Mouse (Mus musculus) frontal cortex, adult 2 months (tissue): ENCODE measurements around the gene Msh4. TPM values are rescaled to one million over a fixed set of nuclear protein-coding genes. Genes with fewer than 3 reads are reported as not detected.
"Not testable (repeated sequence)": the region's sequence is repeated elsewhere in the genome, so short reads cannot be mapped to it uniquely, and the experiment has no call there.

ENCODE experiments used
- DNase-seq, 2 experiments: peaks; one replicate each; pipeline ENCODE4 v3.0.0; 2022; ENCODE audit warnings: low spot score in 1 of 2; ENCODE audit errors: extremely low spot score in 1 of 2
- polyA plus RNA-seq: library from polyadenylated mRNA; depleted of rRNA; stranded (reverse); fragments of >200 nt; gene quantifications from 2 replicates; pipeline ENCODE4 v1.2.3, GENCODE M21; 2012

Gene Msh4
- polyA plus RNA-seq, 1 experiment, result 0.04 TPM

DNA sequence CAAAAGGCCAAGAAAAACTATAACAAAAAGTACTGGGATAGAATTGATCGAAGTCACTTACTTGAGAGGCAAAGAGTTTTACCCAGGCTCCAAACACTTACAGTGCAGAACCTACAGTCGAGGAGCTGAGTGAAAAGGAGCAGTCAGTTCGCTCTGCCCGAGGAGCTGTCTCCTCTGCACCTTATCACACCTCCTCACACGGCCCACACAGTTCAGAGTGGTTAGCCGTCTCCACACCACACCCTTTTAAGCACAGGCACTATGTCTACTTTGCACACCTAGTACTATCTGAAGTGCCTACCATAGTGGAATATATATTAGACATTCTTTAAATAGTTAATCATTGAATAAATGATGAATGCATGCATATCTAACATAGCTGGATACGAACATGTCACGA lies 53.7 kb downstream of the Msh4 start:
- DNase-seq, result no peak

DNA sequence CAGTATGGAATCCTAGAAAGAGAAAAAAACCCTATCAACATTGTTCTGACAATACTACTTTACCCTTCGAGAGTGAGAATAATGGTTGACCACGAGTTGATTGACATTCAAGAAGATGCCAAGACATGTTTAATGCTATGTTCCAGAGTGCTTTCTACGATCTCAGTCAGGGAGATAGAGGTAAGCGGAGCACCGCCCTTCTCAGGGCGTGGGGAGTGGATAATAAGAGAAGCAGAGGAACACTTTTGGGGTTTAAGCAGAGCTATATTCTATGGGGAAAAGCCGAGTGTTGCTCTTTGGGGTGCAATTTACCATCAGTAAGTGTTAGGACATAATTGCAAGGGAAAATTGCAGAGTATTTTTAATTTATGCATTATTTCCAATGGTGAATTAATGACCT lies 55.2 kb downstream of the Msh4 start:
- no peak for DNase-seq

DNA sequence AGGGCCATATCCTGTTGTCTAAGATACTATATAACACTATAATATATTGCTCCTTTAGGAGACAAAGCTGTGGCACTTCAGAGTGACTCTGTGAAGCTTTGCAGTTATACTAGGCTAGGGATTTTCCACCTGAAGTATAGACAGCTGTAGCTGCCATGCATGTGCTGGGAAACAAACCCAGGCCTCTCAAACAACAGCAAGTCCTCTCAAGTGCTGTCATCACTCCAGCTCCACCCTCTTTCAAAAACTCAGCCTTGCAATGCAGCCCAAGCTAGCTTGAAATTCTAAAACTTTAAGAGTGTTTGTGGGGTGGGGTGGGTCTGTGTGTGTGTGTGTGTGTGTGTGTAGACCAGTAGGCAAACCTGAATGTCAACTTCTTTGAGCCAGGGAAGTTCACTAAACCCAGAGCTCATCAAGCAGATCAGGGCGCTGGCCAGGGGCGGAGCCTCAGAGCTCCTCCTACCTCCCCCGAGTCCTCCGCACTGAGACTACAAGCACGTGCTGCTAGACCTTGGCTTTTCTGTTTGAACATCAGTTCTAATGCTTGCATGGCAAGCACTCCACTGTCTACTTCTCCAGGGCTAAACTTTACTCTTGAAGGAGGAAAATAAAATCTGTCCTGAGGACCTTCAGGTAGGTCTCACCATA lies 56.4 kb downstream of the Msh4 start:
- DNase-seq, result no peak

DNA sequence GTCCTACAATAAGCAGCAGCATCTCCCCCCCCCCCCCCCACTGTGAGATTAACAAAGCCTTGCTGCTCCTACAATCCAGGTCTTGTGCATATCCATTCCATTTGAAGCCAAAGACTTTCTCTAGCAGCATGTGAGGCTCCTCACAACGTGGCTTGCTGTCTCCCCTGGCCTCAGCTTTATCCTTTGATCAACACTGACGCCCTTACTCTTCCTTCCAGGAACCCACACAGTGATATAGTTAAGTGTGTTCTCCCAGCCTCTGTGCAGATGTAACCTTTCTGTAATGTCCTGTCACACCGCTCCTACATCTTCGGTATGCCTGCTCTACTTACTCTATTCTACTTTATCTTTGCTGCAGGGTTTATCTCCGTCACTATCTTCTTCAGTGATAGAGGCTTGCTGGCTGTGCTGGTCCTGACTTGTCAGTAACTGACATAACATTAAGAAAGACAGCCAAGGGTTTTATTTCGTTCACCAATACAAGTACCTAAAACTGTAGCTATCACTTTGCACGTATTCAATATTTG lies 58.7 kb downstream of the Msh4 start:
- no peak for DNase-seq

DNA sequence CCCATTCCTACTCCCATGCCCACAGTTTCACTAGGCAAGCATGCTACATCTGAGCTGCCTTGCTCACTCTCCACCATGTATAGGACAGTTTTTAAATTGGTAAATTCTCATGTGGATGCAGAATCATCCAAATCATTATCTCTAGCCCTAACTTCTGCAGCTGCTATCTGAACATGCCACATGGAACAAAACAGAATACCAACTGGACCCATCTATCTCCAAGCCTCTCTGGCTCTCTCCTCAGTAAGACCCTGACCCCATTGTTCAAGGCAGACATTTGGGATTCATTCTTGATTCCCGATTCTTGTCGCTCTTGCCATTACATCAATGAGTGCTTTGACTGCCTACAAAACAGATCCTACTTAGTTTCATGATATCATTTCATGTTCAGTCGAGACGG lies 59.8 kb downstream of the Msh4 start:
- DNase-seq, result no peak

DNA sequence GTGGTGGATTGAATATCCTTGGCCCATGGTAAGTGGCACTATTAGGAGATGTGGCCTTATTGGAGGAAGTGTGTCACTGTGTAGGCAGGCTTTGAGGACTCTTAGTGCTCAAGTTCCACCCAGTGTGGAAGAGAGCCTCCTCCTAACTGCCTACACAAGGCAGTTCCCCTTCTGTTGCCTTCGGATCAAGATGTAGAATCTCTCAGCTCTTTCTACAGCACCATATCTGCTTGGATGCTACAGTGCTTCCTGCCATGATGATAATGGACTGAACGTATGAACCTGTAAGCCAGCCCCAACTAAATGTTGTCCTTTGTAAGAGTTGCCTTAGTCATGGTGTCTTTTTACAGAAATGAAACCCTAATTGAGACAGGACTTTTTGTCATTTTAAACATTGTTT lies 60.4 kb downstream of the Msh4 start:
- no peak for DNase-seq

DNA sequence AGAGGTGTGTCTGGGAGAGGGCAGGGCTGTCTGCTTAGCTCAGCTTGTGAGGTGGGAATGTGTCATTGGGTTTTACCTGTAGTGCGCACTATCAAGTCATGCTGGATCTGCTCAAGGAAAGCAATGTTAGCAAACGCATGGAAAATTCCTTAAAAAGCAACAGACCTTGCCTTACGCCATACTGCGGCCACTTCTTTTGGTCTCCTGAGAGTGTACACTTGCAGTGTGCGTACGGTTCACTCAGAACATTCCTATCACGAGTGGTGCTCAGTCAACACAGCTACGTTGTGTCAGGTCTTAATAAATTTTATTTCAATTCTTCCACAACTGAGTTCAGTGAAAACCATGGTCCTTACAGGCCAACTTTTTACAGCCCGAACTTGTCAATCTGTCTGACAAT lies 61.2 kb downstream of the Msh4 start:
- no peak for DNase-seq

DNA sequence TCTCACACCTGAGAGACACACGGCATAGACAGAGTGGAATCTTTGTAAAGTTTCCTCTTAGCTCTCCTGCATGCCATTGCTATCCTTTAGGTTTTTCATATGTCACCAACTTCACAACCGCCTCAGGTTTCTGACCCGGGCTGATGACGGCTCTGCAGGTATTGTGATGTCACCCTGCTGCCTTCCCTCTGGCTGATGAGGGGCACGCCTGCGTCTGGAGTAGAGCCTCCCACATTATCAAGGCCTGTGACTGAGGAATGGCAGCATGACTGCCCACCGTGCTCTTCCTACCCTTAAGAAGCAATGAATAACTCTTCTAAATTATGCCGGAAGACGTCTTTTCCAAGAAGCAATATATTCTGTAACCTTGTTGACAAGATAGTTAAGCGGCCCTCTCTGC lies 61.9 kb downstream of the Msh4 start, which contains the start of gene Asb17:
TSS of gene Asb17 (plus strand) at position 180 of the 400 bp plus-strand sequence.
- DNase-seq, result no peak

DNA sequence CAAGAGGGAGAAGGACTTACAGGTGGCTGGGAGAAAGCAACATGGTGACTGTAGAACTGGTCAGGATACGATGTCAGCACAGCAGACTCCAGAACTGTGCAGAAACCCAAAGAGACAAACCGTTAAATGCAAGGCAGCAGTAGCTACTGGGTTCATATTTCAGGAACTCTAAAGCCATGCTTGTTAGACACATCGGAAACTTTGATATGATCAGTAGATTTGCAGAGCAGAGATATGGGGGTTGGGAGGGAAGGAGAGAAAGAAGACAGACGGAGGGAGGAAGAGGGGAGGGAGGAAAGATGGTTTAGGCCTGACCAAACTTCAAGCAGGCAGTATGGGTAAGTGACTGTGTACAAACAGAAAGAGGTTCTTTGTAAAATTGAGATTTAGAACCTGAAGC lies 68.3 kb downstream of the Msh4 start:
- no peak for DNase-seq

DNA sequence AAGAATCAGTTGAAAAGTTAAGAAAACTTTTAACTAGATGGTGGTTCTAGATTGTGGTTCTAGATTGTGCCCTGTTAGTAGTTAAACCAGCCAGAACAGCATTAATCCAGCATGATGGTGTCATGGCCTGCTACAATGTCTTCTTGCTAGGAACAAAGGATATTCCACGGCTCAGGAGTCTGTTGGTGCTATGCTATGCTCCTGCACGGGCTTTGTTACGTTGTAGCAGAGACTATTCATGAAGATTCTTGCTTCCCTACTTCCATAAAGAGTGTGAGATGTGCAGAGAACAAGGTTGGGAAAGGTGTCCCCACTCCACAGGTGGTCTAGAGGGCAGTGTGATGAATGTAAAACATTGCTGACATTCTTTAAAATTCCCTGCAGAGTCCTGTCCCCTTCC lies 69.6 kb downstream of the Msh4 start:
- DNase-seq, result no peak

DNA sequence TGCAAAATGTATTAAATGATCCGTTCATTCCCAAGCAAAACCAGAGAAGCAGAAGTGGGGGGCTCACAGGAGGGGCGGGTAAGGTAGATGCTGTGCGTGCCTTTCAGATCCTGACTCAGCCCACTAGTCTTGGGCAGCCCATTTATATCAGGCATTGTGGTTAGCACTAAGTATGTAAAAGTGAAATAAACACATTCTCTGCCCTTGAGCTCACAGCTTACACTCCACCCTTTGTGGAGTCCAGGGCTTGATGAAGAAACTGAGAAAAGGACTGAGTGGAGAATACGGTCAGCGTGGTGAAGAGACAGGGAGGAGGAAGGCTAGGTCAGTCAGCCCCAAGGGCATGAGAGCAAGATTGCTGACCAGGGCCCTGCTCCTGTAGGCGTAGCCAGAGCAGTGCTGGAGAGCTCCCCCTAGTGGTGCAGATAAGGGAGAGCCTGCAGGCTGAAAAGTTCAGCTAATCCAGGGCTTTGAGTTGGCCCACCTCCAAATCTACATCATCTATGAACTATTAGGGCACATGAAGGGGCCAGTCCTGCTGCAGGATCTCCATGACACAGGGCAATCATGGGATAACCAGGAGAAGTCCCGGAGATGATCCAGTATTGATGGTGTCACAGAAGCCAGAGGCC lies 70.4 kb downstream of the Msh4 start:
- DNase-seq, result peak in 1 of 2 experiments; percentile 64

DNA sequence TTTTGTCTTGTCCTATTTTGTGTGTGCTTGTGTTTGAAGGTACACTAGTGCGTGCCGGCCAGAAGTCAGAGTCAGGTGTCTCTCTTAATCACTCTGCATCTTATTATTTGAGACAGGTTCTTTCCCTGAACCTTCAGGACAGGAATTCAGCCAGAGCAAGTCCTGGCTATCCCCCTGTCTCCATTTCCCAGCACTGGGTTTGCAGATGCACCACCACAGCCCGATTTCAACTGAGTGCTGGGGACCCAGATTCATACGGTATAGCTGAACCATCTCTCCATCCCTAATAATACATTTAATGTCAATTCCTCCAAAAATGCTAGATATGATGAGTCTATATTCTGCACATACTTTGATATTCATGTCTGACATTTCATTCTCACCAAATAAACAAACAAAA lies 71.9 kb downstream of the Msh4 start:
- no peak for DNase-seq

DNA sequence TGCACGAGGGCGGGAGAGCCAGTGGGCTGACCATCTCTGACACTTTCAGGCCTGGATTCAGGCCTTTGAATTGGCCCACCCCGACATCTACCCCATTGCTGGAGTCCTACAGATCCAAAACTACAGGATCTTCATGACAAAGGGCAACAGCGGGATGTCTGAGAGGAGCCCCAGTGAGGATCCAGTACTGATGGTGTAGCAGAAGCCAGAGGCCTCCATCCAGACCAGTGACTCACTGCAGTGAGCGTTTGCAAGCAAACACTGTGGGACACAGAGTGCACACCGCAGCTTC lies 73.3 kb downstream of the Msh4 start:
- DNase-seq, result no peak

DNA sequence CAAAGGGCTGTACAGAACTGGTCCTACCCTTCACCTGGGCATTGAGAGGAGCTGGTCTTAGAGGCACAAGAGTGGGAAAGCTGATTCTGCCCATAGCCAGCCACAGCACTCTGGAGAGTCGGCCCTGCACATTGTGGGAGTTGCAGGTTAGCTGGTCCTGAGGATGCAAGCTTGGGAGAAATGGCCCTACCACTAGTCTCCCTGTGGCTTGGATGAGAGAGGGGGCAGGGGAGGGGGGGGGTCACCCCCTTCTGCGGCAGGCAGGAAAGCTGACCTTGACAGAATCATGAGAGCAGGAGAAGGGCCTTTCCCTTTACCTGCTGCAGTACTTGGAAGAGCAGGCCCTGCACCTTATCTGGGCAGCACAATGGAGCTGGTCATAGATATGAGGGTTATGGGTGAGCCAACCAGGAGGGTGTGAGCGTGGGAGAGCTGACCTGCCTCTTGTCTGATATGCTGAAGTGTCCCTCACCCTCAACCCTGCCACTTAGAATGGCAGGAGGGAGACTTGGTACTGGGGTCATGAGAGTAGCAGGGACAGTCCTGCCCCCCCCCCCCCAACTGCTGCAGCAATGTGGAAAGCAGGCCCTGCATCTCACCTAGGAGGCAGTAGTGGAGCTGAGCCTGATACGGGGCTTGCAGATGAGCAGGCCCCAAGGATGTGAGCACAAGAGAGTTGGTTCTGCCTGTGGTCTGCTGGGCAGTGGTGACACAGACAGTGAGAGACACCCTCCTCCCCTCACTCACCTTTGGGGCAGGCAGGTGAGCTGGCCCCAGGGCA lies 73.9 kb downstream of the Msh4 start:
- DNase-seq, result no peak

DNA sequence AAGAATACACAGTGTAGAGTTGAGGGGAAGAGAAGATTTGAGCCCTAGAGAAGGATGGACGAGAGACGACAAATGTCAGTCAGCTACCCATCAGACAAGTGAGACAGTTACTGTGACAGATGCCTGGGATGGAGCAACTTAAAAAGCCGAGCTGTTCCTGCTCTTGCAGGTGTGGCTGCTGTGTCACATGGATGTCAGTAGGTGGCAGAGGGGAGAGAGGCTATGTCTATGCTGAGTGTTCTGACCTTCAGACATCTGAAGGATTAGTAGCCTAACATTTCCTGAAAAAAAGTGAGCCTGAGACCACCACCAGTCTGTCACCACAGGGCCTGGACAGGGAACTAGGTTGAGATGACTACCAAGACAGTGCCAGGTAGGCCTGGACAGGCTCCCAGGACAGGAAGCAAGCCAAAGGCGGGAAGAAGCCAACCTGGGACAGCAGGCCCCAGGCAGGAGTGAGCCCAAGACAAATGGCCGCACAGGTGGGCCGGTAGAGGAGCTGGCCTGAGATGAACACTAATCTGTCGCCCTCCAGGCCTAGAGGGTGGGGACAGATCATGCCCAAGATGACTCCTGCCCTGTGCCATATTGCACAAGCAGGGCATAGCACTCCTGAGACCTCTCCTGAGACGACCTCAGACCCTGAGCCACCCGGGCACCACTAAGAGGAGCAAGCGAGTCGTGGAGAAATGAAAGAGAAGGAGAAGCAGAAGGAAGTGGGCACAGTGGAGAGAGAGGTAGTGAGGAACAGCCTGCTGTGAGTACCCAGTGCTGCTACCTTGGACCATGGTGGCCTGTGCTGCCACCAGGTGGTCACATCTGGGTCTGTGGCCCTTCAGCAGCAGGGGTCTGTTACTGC lies 74.7 kb downstream of the Msh4 start:
- peak in 1 of 2 experiments; percentile 8 for DNase-seq

DNA sequence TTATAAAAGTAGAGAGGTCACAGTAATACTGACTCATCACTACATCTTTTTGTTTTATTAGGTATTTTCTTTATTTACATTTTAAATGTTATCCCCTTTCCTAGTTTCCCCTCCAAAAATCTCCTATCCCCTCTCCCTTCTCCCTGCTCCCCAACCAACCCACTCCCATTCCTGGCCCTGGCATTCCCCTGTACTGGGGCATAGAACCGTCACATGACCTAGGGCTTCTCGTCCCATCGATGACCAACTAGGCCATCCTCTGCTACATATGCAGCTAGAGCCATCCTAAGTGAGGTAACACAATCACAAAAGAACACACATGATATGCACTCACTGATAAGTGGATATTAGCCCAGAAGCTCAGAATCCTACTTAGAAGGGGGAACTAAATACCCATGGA lies 76.2 kb downstream of the Msh4 start:
- not testable (repeated sequence) for DNase-seq

DNA sequence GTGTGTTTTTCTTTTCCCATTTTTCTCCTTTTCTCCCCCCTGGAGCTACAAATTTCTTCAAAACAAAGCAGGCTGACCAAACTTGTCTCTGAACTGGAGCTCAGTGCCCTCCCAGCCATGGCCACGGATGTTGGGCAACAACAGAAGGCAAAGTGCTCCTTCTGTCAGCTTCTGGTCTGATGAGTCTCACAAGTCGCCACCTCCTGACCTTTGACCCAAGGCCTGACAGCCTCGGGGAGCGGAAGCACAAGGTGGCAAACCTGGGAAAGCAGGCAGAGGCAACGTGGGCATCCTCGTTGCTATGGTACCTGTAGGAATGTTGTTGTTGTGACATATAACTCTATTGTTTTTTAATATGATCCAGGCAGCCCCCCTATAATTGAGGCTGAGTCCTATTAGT lies 79.3 kb downstream of the Msh4 start:
- no peak for DNase-seq

DNA sequence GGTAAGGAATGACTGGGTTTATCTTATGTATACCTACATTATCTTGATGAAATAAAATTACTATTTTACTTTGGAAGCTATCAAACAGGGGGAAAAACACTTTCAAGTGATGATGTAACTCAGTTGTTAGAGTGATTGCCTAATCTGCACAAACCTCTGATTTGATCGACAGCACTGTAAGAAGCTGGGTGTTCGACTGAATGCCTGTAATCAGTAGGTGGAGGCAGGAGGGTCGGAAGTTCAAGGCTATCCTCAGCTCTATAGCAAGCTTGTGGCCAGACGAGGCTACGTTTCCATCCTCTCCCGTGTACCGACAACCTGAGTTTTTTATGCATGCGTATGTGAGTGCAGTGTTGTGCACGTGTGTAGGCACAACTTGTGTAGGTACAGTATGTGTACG lies 80.7 kb downstream of the Msh4 start:
- no peak for DNase-seq

DNA sequence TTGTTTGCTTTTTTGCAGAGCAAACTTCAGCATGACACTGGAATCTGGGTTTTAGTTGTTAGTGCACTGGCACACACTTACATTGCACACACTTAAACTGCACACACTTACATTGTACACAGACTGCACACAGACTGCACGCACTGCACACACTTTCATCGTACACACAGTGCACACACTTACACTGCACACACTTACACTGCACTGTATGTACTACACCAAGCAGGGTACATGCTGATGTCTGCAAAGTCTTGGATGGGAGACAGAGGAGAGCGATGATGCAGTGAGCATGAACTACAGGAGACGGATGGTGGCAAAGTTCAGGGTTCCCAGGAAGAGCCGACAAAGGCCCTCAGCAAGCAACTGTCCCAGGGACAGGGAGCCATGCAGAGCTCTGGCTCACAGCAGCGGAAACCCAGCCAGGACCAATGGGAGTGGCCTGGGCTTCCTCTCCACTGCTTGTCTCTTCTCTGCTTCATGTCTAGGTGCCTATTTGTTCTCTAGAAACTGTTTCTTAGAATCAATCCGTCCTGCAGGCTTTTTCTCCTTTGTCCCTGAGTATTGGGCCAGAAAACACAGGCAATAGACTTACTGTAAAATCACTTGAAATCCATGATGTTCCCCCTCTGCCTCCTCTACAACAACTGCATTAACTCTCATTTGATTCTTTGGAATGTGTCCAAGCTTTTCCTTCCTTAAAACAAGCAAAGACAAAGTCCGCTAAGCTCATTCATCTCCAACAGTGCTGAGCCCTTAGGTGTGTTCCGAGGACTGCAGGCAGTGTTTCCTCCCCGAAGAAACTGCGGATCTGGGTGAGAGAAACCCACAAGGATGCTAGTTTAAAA lies 82.0 kb downstream of the Msh4 start:
- no peak for DNase-seq

DNA sequence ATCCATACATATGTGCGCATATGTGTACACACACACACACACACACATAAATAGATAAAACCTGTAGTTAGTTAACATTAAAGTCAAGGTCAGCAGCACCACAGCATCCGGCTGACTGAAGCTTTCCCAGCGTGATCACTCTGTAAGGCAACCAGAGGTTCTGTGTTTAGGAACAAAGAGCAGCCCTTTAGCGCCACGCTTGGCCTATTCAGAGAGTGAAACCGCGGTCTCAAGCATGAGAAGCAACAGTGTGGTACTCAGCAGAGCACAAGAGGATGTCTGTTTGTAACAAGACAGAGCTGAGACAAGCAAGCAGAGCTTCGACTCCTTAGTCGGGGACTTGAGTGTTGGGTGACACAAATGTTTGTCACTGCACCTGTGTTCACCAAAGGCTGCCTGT lies 86.5 kb downstream of the Msh4 start:
- no peak for DNase-seq
